Mouse (Mus musculus): ENCODE measurements around the gene Thrap3. TPM values are rescaled to one million over a fixed set of nuclear protein-coding genes. Genes with fewer than 3 reads are reported as not detected.
A peak's percentile ranks its signal among the peaks of the same experiment; 100 is the strongest.
"Not testable (repeated sequence)": the region's sequence is repeated elsewhere in the genome, so short reads cannot be mapped to it uniquely, and the experiment has no call there.

The Thrap3 gene
- polyA plus RNA-seq, 1 experiment from 2014 or later, result 98.1 TPM

- peaks cover 76% of the 10 kb centered on the region for H3K36me3 ChIP-seq
- peaks cover 5% of the 10 kb centered on the region for H3K4me1 ChIP-seq (replicated peaks)
- no peak overlapping the region for H3K9ac ChIP-seq
- H3K27ac ChIP-seq, result no peak overlapping the region
- DNase-seq (no peak), ATAC-seq (ENCODE audit: low read depth) (no peak)
- WGBS (ENCODE audit: insufficient replicate concordance), result 56% methylated on average over 10 of the region's 10 CpGs
- no peak overlapping the region for H3K4me2 ChIP-seq
- H3K4me3 ChIP-seq (replicated peaks), result no peak overlapping the region
- no peaks in the 10 kb centered on the region for H3K27me3 ChIP-seq
- no peaks in the 10 kb centered on the region for H3K9me3 ChIP-seq (replicated peaks)
These were observed 32.6 kb upstream of the Thrap3 start for GRCm38 (mm10) chr4:126235191-126235590.

- Histone ChIP-seq H3K4me1 (replicated peaks) (peaks cover 5% of the 10 kb centered on the region), H3K4me2 (no peak overlapping the region), H3K27me3 (no peaks in the 10 kb centered on the region), H3K27ac (no peak overlapping the region), H3K9ac (no peak overlapping the region), H3K9me3 (replicated peaks) (no peaks in the 10 kb centered on the region), H3K4me3 (replicated peaks) (no peak overlapping the region), H3K36me3 (peaks cover 71% of the 10 kb centered on the region)
- ATAC-seq (ENCODE audit: low read depth) (no peak), DNase-seq (no peak)
- 71% methylated on average over 18 of the region's 18 CpGs for WGBS (ENCODE audit: insufficient replicate concordance)
These were observed 32.1 kb upstream of the Thrap3 start for GRCm38 (mm10) chr4:126234496-126235175.

- Histone ChIP-seq H3K36me3 (peaks cover 70% of the 10 kb centered on the region), H3K27ac (no peak overlapping the region), H3K4me3 (replicated peaks) (no peak overlapping the region), H3K4me1 (replicated peaks) (peaks cover 5% of the 10 kb centered on the region), H3K9me3 (replicated peaks) (no peaks in the 10 kb centered on the region), H3K27me3 (no peaks in the 10 kb centered on the region), H3K4me2 (no peak overlapping the region), H3K9ac (no peak overlapping the region)
- 84% methylated on average over 29 of the region's 29 CpGs for WGBS (ENCODE audit: insufficient replicate concordance)
- no peak for ATAC-seq (ENCODE audit: low read depth)
- DNase-seq, result no peak
These were observed 31.2 kb upstream of the Thrap3 start for GRCm38 (mm10) chr4:126233676-126234308.

GRCm38 (mm10) chr4:126229900-126230299, 27.3 kb upstream of the Thrap3 start:
- WGBS (ENCODE audit: insufficient replicate concordance), result 59% methylated on average over 7 of the region's 7 CpGs
- Histone ChIP-seq H3K27ac (no peak overlapping the region), H3K9ac (no peak overlapping the region), H3K4me3 (replicated peaks) (no peak overlapping the region), H3K4me2 (no peak overlapping the region), H3K4me1 (replicated peaks) (peaks cover 11% of the 10 kb centered on the region), H3K36me3 (peaks cover 41% of the 10 kb centered on the region), H3K27me3 (peaks cover 11% of the 10 kb centered on the region), H3K9me3 (replicated peaks) (no peaks in the 10 kb centered on the region)
- no peak for DNase-seq
- ATAC-seq (ENCODE audit: low read depth), result no peak

DNA sequence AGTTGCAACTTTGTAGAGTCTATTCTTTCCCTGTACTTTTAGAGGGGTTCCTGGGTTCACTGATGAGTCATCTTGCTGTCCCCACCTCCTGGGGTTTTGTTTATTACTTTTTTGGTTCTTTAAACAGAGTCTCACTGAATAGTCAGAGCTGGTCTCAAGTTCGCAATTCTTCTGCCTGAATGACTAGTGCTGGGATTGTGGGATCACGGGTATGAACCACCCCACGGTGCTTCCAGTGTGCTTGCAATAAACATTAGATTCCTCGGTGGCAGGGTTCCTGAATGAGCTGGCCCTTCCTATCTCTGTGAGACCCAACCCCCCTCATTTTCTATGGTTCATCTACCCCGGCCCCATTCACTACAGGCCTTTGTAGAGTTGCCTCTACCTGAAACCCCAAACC, 25.6 kb upstream of the Thrap3 start:
- Histone ChIP-seq H3K9ac (no peak overlapping the region), H3K27me3 (peaks cover 11% of the 10 kb centered on the region), H3K4me2 (no peak overlapping the region), H3K36me3 (peaks cover 23% of the 10 kb centered on the region), H3K4me3 (replicated peaks) (no peak overlapping the region), H3K4me1 (replicated peaks) (peaks cover 6% of the 10 kb centered on the region), H3K27ac (no peak overlapping the region), H3K9me3 (replicated peaks) (no peaks in the 10 kb centered on the region)
- ATAC-seq (ENCODE audit: low read depth) (no peak), DNase-seq (no peak)
- WGBS (ENCODE audit: insufficient replicate concordance), result 33% methylated on average over 5 of the region's 5 CpGs

GRCm38 (mm10) chr4:126227077-126227761, 24.7 kb upstream of the Thrap3 start:
- ATAC-seq (ENCODE audit: low read depth), result peak; percentile 68

GRCm38 (mm10) chr4:126226640-126227039, 24.1 kb upstream of the Thrap3 start:
- peaks cover 10% of the 10 kb centered on the region for H3K36me3 ChIP-seq
- ATAC-seq (ENCODE audit: low read depth), result no peak

More at GRCm38 (mm10) chr4:126227077-126227761, 24.7 kb upstream of the Thrap3 start:
- peak overlapping the region; percentile 54 for H3K4me2 ChIP-seq
- H3K4me3 ChIP-seq (replicated peaks), result peak overlapping the region; percentile 24; the same call in 1 of the 2 replicates
- 8% methylated on average over 18 of the region's 18 CpGs for WGBS (ENCODE audit: insufficient replicate concordance)
- peak; percentile 60 for DNase-seq
- no peak overlapping the region for H3K27ac ChIP-seq
- H3K36me3 ChIP-seq, result peaks cover 14% of the 10 kb centered on the region
- no peaks in the 10 kb centered on the region for H3K9me3 ChIP-seq (replicated peaks)
- H3K4me1 ChIP-seq (replicated peaks), result peaks cover 6% of the 10 kb centered on the region
- H3K9ac ChIP-seq, result peak overlapping the region; percentile 6; the same call in 1 of the 2 replicates
- H3K27me3 ChIP-seq, result peaks cover 11% of the 10 kb centered on the region

DNA sequence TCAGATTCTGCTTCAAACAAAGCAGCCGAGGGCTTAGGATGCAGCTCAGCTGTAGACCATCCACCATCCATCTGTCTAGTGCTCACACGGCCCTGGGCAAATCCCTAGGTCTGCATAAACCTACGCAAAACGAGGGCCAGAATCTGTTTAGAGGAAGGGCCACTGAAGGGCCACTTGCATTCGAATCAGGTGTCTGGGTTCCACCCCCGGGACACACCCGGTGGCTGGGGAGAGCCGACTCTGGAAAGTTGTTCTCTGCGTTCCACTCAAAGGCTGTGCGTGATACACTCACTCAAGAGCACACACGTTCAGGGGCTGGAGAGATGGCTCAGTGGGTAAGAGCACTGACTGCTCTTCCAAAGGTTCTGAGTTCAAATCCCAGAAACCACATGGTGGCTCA, 20.1 kb upstream of the Thrap3 start:
- Histone ChIP-seq H3K27ac (no peak overlapping the region), H3K36me3 (no peaks in the 10 kb centered on the region), H3K9me3 (replicated peaks) (no peaks in the 10 kb centered on the region), H3K4me3 (replicated peaks) (no peak overlapping the region), H3K9ac (no peak overlapping the region), H3K4me2 (no peak overlapping the region), H3K27me3 (peaks cover 6% of the 10 kb centered on the region), H3K4me1 (replicated peaks) (peaks cover 8% of the 10 kb centered on the region)
- WGBS (ENCODE audit: insufficient replicate concordance), result 72% methylated on average over 11 of the region's 11 CpGs
- DNase-seq, result no peak
- no peak for ATAC-seq (ENCODE audit: low read depth)

More at GRCm38 (mm10) chr4:126226640-126227039, 24.1 kb upstream of the Thrap3 start:
- 45% methylated on average over 12 of the region's 12 CpGs for WGBS (ENCODE audit: insufficient replicate concordance)
- H3K27me3 ChIP-seq, result peaks cover 11% of the 10 kb centered on the region
- peaks cover 6% of the 10 kb centered on the region for H3K4me1 ChIP-seq (replicated peaks)
- DNase-seq, result no peak
- H3K4me3 ChIP-seq (replicated peaks), result no peak overlapping the region
- no peak overlapping the region for H3K9ac ChIP-seq
- H3K4me2 ChIP-seq, result no peak overlapping the region
- no peaks in the 10 kb centered on the region for H3K9me3 ChIP-seq (replicated peaks)
- no peak overlapping the region for H3K27ac ChIP-seq

DNA sequence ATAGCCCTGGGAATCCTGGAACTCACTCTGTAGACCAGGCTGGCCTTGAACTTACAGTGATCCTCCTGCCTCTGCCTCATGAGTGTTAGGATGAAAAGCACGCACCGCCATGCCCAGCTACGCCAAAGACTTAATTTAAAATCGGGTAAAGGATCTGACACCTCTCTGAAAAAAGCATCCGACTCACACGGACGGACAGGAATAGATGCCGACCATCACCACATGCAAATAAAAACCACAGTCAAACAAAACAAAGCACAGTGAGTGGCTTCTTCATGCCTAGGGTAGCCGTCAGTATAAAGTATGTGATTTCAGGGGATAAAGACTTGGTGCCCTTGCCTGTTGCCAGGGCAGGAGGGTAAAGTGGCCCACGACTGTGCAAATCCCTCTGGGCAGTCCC, 17.5 kb upstream of the Thrap3 start:
- Histone ChIP-seq H3K36me3 (no peaks in the 10 kb centered on the region), H3K4me3 (replicated peaks) (no peak overlapping the region), H3K9ac (no peak overlapping the region), H3K27ac (no peak overlapping the region), H3K4me1 (replicated peaks) (0 out of 2 replicates have a peak, but pooled peaks cover 3% of the 10 kb centered on the region), H3K27me3 (no peaks in the 10 kb centered on the region), H3K4me2 (no peak overlapping the region), H3K9me3 (replicated peaks) (no peaks in the 10 kb centered on the region)
- WGBS (ENCODE audit: insufficient replicate concordance), result 71% methylated on average over 10 of the region's 10 CpGs
- DNase-seq, result no peak
- no peak for ATAC-seq (ENCODE audit: low read depth)

DNA sequence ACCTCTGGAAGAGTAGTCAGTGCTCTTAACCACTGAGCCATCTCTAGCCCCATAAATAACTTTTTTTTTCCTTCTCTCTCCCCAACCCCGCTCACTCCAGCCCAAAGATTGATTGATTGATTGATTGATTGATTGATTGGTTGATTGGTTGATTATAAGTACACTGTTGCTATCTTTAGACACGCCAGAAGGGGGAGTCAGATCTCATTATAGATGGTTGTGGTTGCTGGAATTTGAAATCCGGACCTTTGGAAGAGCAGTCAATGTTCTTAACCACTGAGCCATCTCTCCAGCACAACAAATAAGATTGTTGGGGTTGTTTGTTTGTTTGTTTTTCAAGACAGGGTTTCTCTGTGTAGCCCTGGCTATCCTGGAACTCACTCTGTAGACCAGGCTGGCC, 17.0 kb upstream of the Thrap3 start:
- not testable (repeated sequence) for H3K27ac ChIP-seq; H3K27me3 ChIP-seq; H3K9me3 ChIP-seq (replicated peaks); DNase-seq; H3K9ac ChIP-seq; H3K4me2 ChIP-seq; H3K4me3 ChIP-seq (replicated peaks); H3K36me3 ChIP-seq; H3K4me1 ChIP-seq (replicated peaks); ATAC-seq (ENCODE audit: low read depth)
- 49% methylated on average over 3 of the region's 3 CpGs for WGBS (ENCODE audit: insufficient replicate concordance)

DNA sequence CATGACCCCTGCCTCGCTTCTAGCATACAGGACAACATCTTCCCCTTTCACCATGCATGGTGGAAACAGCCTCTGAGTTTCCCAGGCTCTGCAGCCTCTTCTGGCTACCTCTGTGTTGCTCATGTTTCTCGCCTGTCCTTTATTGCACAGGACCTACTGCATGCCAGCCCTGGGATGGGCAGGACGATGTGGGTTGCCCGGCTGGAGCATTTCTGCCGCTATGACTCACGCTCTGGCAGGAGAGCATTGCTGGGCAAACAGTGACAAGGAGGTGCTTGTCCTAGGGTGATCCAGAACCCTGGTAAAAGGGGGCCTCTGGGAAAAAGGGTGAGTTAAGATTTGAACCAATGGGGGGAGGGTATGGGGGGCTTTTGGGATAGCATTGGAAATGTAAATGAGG, 15.2 kb upstream of the Thrap3 start:
- DNase-seq, result no peak
- Histone ChIP-seq H3K36me3 (no peaks in the 10 kb centered on the region), H3K9ac (no peak overlapping the region), H3K4me1 (replicated peaks) (0 out of 2 replicates have a peak, but pooled peaks cover 3% of the 10 kb centered on the region), H3K27ac (no peak overlapping the region), H3K27me3 (no peaks in the 10 kb centered on the region), H3K9me3 (replicated peaks) (no peaks in the 10 kb centered on the region), H3K4me2 (no peak overlapping the region), H3K4me3 (replicated peaks) (no peak overlapping the region)
- ATAC-seq (ENCODE audit: low read depth), result no peak
- WGBS (ENCODE audit: insufficient replicate concordance), result 70% methylated on average over 6 of the region's 6 CpGs

Measured in liver, embryonic 13.5 days (tissue).